Mouse (Mus musculus) lung, postnatal 0 days (tissue): ENCODE data around the gene Rims1.

Experiments used
- CTCF ChIP-seq: IDR thresholded peaks from 2 replicates; pipeline ENCODE4 v1.5.1; 2016; ENCODE audit warnings: antibody characterized with exemption, mild to moderate bottlenecking
- EP300 ChIP-seq: IDR thresholded peaks from 2 replicates; pipeline ENCODE4 v1.6.1; 2016; ENCODE audit warnings: antibody characterized with exemption, mild to moderate bottlenecking, control low read depth

DNA sequence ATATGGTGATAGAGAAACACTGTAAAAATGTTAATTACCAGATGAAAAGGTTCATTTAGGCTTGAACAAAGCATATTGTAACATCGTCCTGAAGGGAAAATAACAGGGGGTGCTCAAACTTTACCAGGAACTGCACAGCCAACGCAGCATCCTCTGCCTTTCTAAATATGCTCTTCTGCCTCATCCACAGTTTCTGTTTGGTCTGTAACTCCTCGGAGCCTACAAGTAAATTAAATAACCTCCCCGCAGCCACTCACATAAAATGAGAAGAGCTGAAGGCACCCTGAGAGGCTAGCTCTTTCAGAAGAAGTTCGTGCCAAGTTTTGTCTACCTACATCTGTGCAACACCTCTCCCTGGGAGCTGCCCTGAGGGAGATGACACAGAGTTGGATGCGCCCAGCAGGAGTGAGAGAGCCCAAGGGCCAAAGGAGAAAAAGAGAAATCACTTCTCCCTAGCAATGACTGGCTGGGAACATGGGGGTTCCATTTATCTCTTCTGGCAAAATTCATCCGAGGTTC, 16.3 kb downstream of the Rims1 start:
- no peak for TF ChIP-seq CTCF
- no peak for TF ChIP-seq EP300
